Mouse (Mus musculus) forebrain, embryonic 14.5 days (tissue): Measurements from ENCODE around the gene Foxd1. TPM values are rescaled to one million over a fixed set of nuclear protein-coding genes. Genes with fewer than 3 reads are reported as not detected.
A peak's percentile ranks its signal among the peaks of the same experiment; 100 is the strongest.

ENCODE experiments used
- ATAC-seq: fragments of 200-750 bp; cut with Nextera tagmentation; 2 replicates; pipeline ENCODE4 v1.8.0; 2017; ENCODE audit warnings: mild to moderate bottlenecking, moderate library complexity
- DNase-seq: peaks from one replicate; pipeline ENCODE4 v3.0.0-alpha.2; 2015; ENCODE audit warnings: low spot score
- H3K27ac ChIP-seq: fragments of 300-500 bp; sonication (generic); 2 replicates; pipeline ENCODE4 v1.5.1; 2014; ENCODE audit warnings: low read depth, mild to moderate bottlenecking, control low read depth, low read length, moderate library complexity
- H3K27me3 ChIP-seq: fragments of 300-500 bp; sonication (generic); replicated peaks from 2 replicates; pipeline ENCODE4 v1.6.1; 2014; ENCODE audit warnings: low read length, control low read depth, mixed read lengths; ENCODE audit not compliant: control insufficient read depth, insufficient read depth
- H3K36me3 ChIP-seq: fragments of 300-500 bp; sonication (generic); 2 replicates; pipeline ENCODE4 v1.6.1; 2014; ENCODE audit warnings: low read length, control low read depth; ENCODE audit not compliant: control insufficient read depth, insufficient read depth
- H3K4me1 ChIP-seq: fragments of 300-500 bp; sonication (generic); 2 replicates; pipeline ENCODE4 v1.6.1; 2014; ENCODE audit warnings: antibody characterized with exemption, low read length, control low read depth; ENCODE audit not compliant: control insufficient read depth, insufficient read depth
- H3K4me2 ChIP-seq: fragments of 300-500 bp; sonication (generic); 2 replicates; pipeline ENCODE4 v1.6.1; 2014; ENCODE audit warnings: mild to moderate bottlenecking, control low read depth, low read length
- H3K4me3 ChIP-seq: fragments of 300-500 bp; sonication (generic); 2 replicates; pipeline ENCODE4 v1.5.1; 2014; ENCODE audit warnings: low read depth, low read length, control low read depth
- H3K9ac ChIP-seq: fragments of 300-500 bp; sonication (generic); 2 replicates; pipeline ENCODE4 v1.6.1; 2014; ENCODE audit warnings: mild to moderate bottlenecking, low read length, control low read depth, moderate library complexity
- H3K9me3 ChIP-seq: fragments of 300-500 bp; sonication (generic); replicated peaks from 2 replicates; pipeline ENCODE4 v1.6.1; 2016; ENCODE audit warnings: low read length, control low read depth, mixed read lengths; ENCODE audit not compliant: control insufficient read depth
- WGBS: fragments of 180-500 bp; shearing (Covaris S2); extraction: QIAGEN DNeasy Blood & Tissue Kit; methylation state at CpG from one replicate; pipeline ENCODE4 v1.1.7; 2014; 5-methylcytosine and 5-hydroxymethylcytosine counted together
- polyA plus RNA-seq: library from polyadenylated mRNA; unstranded; fragments of >200 nt; fragmentation: Nextera tagmentation; extraction: Ambion mirVana; gene quantifications from 2 replicates; pipeline ENCODE4 v1.2.1, GENCODE M21; 2014

The Foxd1 gene
- polyA plus RNA-seq, 1 experiment from 2014 or later = 0.76 TPM

DNA sequence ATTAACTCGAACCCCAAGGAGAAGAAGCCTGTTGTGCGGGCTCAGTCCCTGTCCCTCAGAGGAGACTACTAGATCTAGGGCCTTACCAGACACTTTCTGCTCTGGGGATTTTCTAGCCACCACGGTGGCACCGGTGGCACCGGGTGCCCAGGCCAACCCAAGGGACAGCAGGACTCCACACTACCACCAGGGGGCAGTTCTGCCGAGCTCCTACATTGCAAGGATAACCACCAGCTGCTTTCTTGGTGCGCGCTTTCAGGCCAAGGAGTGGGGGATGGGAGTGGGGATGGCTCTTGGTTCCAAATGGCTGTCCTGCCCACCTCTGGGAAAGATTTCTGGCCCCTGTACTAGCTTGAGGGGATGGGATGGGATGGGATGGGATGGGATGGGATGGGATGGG lies 2.5 kb upstream of the Foxd1 start:
- H3K36me3 ChIP-seq = no peaks in the 10 kb centered on the region
- H3K9me3 ChIP-seq = no peaks in the 10 kb centered on the region
- no peak overlapping the region for H3K4me2 ChIP-seq
- H3K27me3 ChIP-seq = peaks cover 78% of the 10 kb centered on the region
- 6% methylated on average over 8 of the region's 8 CpGs for whole genome bisulfite sequencing
- DNase-seq = no peak
- ATAC-seq = no peak
- peaks cover 11% of the 10 kb centered on the region; the same call in 1 of the 2 replicates for H3K4me1 ChIP-seq
- no peak overlapping the region for H3K9ac ChIP-seq
- H3K4me3 ChIP-seq = no peak overlapping the region
- H3K27ac ChIP-seq = no peak overlapping the region

DNA sequence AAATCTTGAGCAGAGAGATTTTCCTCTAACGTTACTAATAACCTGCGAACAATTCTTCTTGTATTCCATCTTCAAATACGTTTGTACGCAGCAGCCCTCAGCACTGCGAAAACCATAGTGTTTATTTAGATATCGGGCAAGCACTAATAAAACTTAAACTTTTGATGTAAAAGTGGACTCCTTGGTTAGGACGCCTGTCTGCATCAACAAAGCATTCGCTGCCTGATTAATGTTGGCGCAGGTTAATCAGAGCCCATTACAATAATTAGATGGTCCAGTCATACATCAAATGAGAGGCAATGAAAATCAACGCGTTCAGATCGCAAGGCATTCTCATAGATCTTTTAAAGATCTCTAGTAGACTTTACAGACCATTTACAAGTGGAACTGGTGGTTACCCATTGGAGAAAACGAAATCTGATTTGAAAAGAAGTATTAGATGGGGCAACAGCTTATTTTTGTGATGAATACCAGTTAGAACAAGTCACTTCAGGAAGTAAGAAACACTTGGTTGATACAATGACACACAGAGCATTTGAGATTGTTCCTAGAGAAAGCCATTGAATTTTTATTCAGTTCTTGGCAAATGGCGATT lies 1.6 kb upstream of the Foxd1 start:
- Histone ChIP-seq H3K4me3 (no peak overlapping the region), H3K27me3 (peaks cover 75% of the 10 kb centered on the region), H3K9me3 (no peaks in the 10 kb centered on the region), H3K4me2 (no peak overlapping the region), H3K36me3 (no peaks in the 10 kb centered on the region), H3K4me1 (peaks cover 11% of the 10 kb centered on the region; the same call in 1 of the 2 replicates), H3K27ac (no peak overlapping the region), H3K9ac (no peak overlapping the region)
- 10% methylated on average over 14 of the region's 14 CpGs for WGBS
- ATAC-seq (no peak), DNase-seq (no peak)

DNA sequence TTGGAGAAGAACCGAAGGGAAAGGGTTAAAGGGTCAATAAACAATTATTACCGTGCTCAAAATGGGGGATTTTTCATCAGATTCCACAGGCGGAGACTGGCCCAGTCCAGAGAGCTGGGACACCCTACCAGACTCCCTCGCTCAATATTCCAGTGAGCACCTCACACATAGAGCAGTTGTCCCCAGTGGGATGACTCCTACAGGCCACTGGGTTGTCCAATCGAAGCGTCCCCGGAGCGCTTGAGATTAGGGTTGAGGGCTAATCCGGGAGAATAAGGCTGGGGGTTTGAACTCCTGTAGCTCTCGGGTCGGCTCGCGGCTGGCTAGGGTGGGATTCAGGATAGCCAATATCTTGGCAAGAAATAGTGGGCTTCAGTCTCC lies 343 bp upstream of the Foxd1 start:
- Histone ChIP-seq H3K4me2 (peak overlapping the region; percentile 60), H3K9me3 (no peaks in the 10 kb centered on the region), H3K27ac (no peak overlapping the region), H3K27me3 (peaks cover 85% of the 10 kb centered on the region), H3K9ac (no peak overlapping the region), H3K4me3 (peak overlapping the region; percentile 38), H3K4me1 (peaks cover 11% of the 10 kb centered on the region; the same call in 1 of the 2 replicates), H3K36me3 (no peaks in the 10 kb centered on the region)
- WGBS = 0% methylated on average over 13 of the region's 13 CpGs
- ATAC-seq (no peak), DNase-seq (no peak)

DNA sequence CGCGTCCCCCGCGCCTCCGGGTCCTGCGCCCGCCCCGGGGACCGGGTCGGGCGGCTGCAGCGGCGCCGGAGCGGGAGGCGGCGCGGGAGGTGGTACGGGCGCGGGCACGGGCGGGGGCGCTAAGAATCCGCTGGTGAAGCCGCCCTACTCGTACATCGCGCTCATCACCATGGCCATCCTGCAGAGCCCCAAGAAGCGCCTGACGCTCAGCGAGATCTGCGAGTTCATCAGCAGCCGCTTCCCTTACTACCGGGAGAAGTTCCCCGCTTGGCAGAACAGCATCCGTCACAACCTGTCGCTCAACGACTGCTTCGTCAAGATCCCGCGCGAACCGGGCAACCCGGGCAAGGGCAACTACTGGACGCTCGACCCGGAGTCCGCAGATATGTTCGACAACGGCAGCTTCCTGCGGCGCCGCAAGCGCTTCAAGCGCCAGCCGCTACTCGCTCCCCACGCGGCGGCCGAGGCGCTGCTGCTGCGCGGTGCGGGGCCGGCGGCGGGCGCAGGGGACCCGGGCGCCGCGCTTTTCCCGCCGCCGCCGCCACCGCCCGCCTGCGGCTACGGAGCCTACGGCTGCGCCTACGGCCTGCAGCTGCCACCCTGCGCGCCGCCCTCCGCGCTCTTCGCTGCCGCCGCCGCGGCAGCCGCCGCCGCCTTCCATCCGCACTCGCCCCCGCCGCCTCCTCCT lies 973 bp downstream of the Foxd1 start:
- under 1% methylated on average over 50 of the region's 102 CpGs for WGBS
- ATAC-seq (peak; percentile 61), DNase-seq (no peak)
- Histone ChIP-seq H3K9ac (peak overlapping the region; percentile 50), H3K36me3 (no peaks in the 10 kb centered on the region), H3K27ac (peak overlapping the region; percentile 52; the same call in 1 of the 2 replicates), H3K4me3 (peak overlapping the region; percentile 38), H3K4me1 (peaks cover 11% of the 10 kb centered on the region; the same call in 1 of the 2 replicates), H3K4me2 (peak overlapping the region; percentile 60), H3K9me3 (no peaks in the 10 kb centered on the region), H3K27me3 (peaks cover 84% of the 10 kb centered on the region)

DNA sequence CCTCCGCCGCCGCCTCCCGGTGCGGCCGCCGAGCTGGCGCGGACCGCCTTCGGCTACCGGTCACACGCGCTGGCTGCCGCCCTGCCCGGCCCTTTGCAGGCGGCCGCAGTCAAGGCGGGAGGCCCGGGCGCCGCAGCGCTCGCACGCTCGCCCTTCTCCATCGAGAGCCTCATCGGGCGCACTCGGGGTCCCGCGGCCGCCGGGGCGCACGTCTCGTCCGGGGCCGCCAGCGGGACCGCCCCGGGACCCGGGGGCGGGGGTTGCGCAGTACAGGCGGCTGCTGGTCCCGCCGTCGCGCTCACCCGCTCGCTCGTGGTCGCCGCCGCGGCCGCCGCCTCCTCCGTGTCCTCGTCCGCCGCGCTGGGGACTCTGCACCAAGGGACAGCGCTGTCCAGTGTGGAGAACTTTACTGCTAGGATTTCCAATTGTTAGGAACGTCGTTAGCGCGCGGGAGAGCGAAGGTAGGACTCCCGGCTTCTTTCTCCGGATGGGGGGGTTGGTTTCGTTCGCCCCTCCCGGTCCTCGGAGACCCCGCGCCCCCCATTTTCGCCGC lies 1.6 kb downstream of the Foxd1 start:
- no peaks in the 10 kb centered on the region for H3K9me3 ChIP-seq
- no peak overlapping the region for H3K27ac ChIP-seq
- peak overlapping the region; percentile 48 for H3K9ac ChIP-seq
- H3K27me3 ChIP-seq = peaks cover 84% of the 10 kb centered on the region
- H3K4me2 ChIP-seq = peak overlapping the region; percentile 60
- peaks cover 11% of the 10 kb centered on the region; the same call in 1 of the 2 replicates for H3K4me1 ChIP-seq
- peak; percentile 16; the same call in 1 of the 2 replicates for ATAC-seq
- WGBS = under 1% methylated on average over 63 of the region's 81 CpGs
- H3K4me3 ChIP-seq = peak overlapping the region; percentile 38
- no peaks in the 10 kb centered on the region for H3K36me3 ChIP-seq
- DNase-seq = no peak

DNA sequence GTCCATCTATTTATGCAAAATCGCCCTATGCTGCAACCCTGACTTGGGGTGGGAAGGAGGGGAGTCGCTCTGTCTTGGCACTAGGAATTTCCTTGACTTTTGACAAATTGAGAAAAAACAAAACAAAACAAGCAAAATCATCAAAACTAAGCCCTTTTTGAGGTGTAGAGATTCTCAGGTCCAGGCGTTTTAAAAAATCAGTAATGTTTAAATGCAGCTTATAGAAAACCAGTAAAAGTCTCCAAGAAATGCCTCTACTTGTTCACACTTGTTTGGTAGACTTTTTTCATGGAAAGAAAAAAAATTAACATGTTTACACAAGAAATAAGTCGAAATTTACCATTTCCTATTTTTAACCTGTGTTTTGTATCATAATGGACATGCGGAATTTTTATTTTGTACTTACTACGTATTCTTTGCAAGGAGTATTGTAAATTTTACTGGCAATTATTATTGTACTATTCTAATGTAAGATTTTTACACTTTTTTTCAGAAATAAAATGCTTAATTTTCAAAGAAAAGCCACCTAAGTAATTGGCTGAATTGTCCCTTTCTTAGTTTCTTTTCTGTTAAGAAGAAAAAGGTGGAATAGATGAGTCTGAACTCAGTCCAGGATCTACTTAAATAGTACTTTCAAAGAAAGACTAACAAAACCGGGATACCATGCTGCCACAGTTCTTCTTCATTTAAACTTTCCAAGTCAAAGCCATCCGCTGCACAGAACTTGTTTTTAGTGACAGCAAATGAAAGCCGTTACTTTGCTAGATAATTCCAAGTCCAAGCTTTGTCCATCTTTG lies 2.3 kb downstream of the Foxd1 start:
- Histone ChIP-seq H3K36me3 (no peaks in the 10 kb centered on the region), H3K4me3 (peak overlapping the region; percentile 38), H3K4me2 (peak overlapping the region; percentile 60; the same call in 1 of the 2 replicates), H3K9me3 (no peaks in the 10 kb centered on the region), H3K9ac (peak overlapping the region; percentile 48), H3K27ac (no peak overlapping the region), H3K27me3 (peaks cover 84% of the 10 kb centered on the region), H3K4me1 (peaks cover 11% of the 10 kb centered on the region; the same call in 1 of the 2 replicates)
- 3% methylated on average over 9 of the region's 9 CpGs for WGBS
- ATAC-seq (no peak), DNase-seq (no peak)

DNA sequence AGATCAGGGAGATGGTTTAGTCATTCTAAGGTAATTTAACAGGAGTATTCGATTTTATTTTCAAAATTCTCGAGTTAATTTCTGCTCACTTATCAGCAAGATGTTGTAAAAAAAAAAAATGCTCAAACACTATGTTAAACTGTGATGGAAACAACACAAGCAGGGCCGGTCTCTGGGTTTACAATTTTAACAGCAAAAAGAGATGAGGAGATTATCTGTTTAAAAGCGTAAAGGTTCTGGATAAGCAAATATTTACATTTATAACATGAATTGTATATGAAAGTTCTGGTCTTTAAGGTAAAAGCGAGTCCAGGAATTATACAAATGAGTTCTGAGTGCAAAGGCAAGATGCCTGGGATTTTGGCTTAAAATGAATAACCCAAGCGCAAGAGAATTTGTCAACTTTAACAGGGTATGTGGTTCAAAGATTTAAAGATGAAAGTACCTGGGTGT lies 3.0 kb downstream of the Foxd1 start:
- no peak for ATAC-seq
- 0 out of 2 replicates have a peak overlapping the region, but pooled peaks have one; percentile 1 for H3K4me3 ChIP-seq
- H3K27ac ChIP-seq = no peak overlapping the region
- H3K27me3 ChIP-seq = peaks cover 81% of the 10 kb centered on the region
- 6% methylated on average over 6 of the region's 6 CpGs for WGBS
- DNase-seq = no peak
- no peak overlapping the region for H3K4me2 ChIP-seq
- no peaks in the 10 kb centered on the region for H3K36me3 ChIP-seq
- peaks cover 11% of the 10 kb centered on the region; the same call in 1 of the 2 replicates for H3K4me1 ChIP-seq
- no peaks in the 10 kb centered on the region for H3K9me3 ChIP-seq
- no peak overlapping the region for H3K9ac ChIP-seq
